Mouse (Mus musculus) neural tube, embryonic 15.5 days (tissue): ENCODE data around the gene Bcap29. TPM values are rescaled to one million over a fixed set of nuclear protein-coding genes. Genes with fewer than 3 reads are reported as not detected.
"Not testable (repeated sequence)": the region's sequence is repeated elsewhere in the genome, so short reads cannot be mapped to it uniquely, and the experiment has no call there.

Source experiments
- ATAC-seq: fragments of 200-750 bp; cut with Nextera tagmentation; 2 replicates; pipeline ENCODE4 v1.8.0; 2017; ENCODE audit warnings: mild to moderate bottlenecking, moderate TSS enrichment, moderate library complexity; ENCODE audit not compliant: low FRiP score
- H3K27ac ChIP-seq: fragments of 300-500 bp; sonication (generic); replicated peaks from 2 replicates; pipeline ENCODE4 v1.5.1; 2015; ENCODE audit warnings: mild to moderate bottlenecking, inconsistent platforms
- H3K27me3 ChIP-seq: fragments of 300-500 bp; sonication (generic); replicated peaks from 2 replicates; pipeline ENCODE4 v1.6.1; 2015; ENCODE audit warnings: inconsistent platforms
- H3K36me3 ChIP-seq: fragments of 300-500 bp; sonication (generic); 2 replicates; pipeline ENCODE4 v1.6.1; 2015; ENCODE audit warnings: inconsistent platforms
- H3K4me1 ChIP-seq: fragments of 300-500 bp; sonication (generic); 2 replicates; pipeline ENCODE4 v1.6.1; 2015; ENCODE audit warnings: inconsistent platforms
- H3K4me2 ChIP-seq: fragments of 300-500 bp; sonication (generic); 2 replicates; pipeline ENCODE4 v1.6.1; 2015; ENCODE audit warnings: inconsistent platforms, mild to moderate bottlenecking, moderate library complexity
- H3K4me3 ChIP-seq: fragments of 300-500 bp; sonication (generic); replicated peaks from 2 replicates; pipeline ENCODE4 v1.5.1; 2015; ENCODE audit warnings: mild to moderate bottlenecking, inconsistent platforms
- H3K9ac ChIP-seq: fragments of 300-500 bp; sonication (generic); replicated peaks from 2 replicates; pipeline ENCODE4 v1.6.1; 2015; ENCODE audit warnings: mild to moderate bottlenecking, inconsistent platforms
- H3K9me3 ChIP-seq: fragments of 300-500 bp; sonication (generic); replicated peaks from 2 replicates; pipeline ENCODE4 v1.6.1; 2016; ENCODE audit warnings: inconsistent platforms
- WGBS: fragments of 180-500 bp; shearing (Covaris S2); methylation state at CpG from one replicate; pipeline ENCODE4 v1.1.7; 2015; ENCODE audit warnings: mixed read lengths; 5-methylcytosine and 5-hydroxymethylcytosine counted together
- polyA plus RNA-seq: library from polyadenylated mRNA; unstranded; fragments of >200 nt; fragmentation: Nextera tagmentation; extraction: Ambion mirVana; gene quantifications from 2 replicates; pipeline ENCODE4 v1.2.1, GENCODE M21; 2015

Gene Bcap29
- polyA plus RNA-seq, 1 experiment from 2014 or later = 31.4 TPM

- ATAC-seq = no peak
- WGBS = 82% methylated on average over 8 of the region's 8 CpGs
- Histone ChIP-seq H3K9me3 (no peaks in the 10 kb centered on the region), H3K4me2 (no peak overlapping the region), H3K4me3 (no peak overlapping the region), H3K9ac (no peak overlapping the region), H3K36me3 (no peaks in the 10 kb centered on the region), H3K27ac (no peak overlapping the region), H3K4me1 (0 out of 2 replicates have a peak, but pooled peaks cover 4% of the 10 kb centered on the region), H3K27me3 (no peaks in the 10 kb centered on the region)
Observed at GRCm38 (mm10) chr12:31578691-31579476, 55.6 kb downstream of the Bcap29 start.

- no peaks in the 10 kb centered on the region for H3K4me1 ChIP-seq
- no peak overlapping the region for H3K9ac ChIP-seq
- H3K9me3 ChIP-seq = no peaks in the 10 kb centered on the region
- H3K4me3 ChIP-seq = no peak overlapping the region
- ATAC-seq = no peak
- no peaks in the 10 kb centered on the region for H3K27me3 ChIP-seq
- no peaks in the 10 kb centered on the region for H3K36me3 ChIP-seq
- H3K27ac ChIP-seq = no peak overlapping the region
- H3K4me2 ChIP-seq = no peak overlapping the region
- 89% methylated on average over 5 of the region's 5 CpGs for WGBS
Observed at GRCm38 (mm10) chr12:31574506-31574905, 60.0 kb downstream of the Bcap29 start.

GRCm38 (mm10) chr12:31569784-31570183, 64.7 kb downstream of the Bcap29 start:
- WGBS = 62% methylated on average over 2 of the region's 2 CpGs
- H3K27ac ChIP-seq = no peak overlapping the region
- no peaks in the 10 kb centered on the region for H3K36me3 ChIP-seq
- H3K4me2 ChIP-seq = no peak overlapping the region
- H3K4me3 ChIP-seq = no peak overlapping the region
- no peak for ATAC-seq
- no peaks in the 10 kb centered on the region for H3K27me3 ChIP-seq
- no peaks in the 10 kb centered on the region for H3K9me3 ChIP-seq
- H3K9ac ChIP-seq = no peak overlapping the region
- H3K4me1 ChIP-seq = no peaks in the 10 kb centered on the region

GRCm38 (mm10) chr12:31568661-31569060, 65.8 kb downstream of the Bcap29 start:
- Histone ChIP-seq H3K36me3 (no peaks in the 10 kb centered on the region), H3K27me3 (no peaks in the 10 kb centered on the region), H3K9ac (no peak overlapping the region), H3K4me1 (no peaks in the 10 kb centered on the region), H3K27ac (no peak overlapping the region), H3K4me2 (no peak overlapping the region), H3K9me3 (no peaks in the 10 kb centered on the region), H3K4me3 (no peak overlapping the region)
- no peak for ATAC-seq

- H3K27me3 ChIP-seq, H3K36me3 ChIP-seq, H3K9me3 ChIP-seq, H3K27ac ChIP-seq, ATAC-seq, H3K9ac ChIP-seq, H3K4me1 ChIP-seq: not testable (repeated sequence)
- 24% methylated on average over 10 of the region's 10 CpGs for WGBS
- peak overlapping the region; percentile 23 for H3K4me3 ChIP-seq
- peak overlapping the region; percentile 48 for H3K4me2 ChIP-seq
Observed at GRCm38 (mm10) chr12:31567535-31567934, 66.9 kb downstream of the Bcap29 start.

GRCm38 (mm10) chr12:31560712-31561111, 73.7 kb downstream of the Bcap29 start:
- WGBS = 79% methylated on average over 5 of the region's 5 CpGs
- Histone ChIP-seq H3K4me2 (no peak overlapping the region), H3K9me3 (no peaks in the 10 kb centered on the region), H3K4me1 (peaks cover 15% of the 10 kb centered on the region), H3K4me3 (no peak overlapping the region), H3K36me3 (no peaks in the 10 kb centered on the region), H3K27ac (no peak overlapping the region), H3K27me3 (peaks cover 48% of the 10 kb centered on the region), H3K9ac (no peak overlapping the region)
- no peak for ATAC-seq

- Histone ChIP-seq H3K4me3 (peak overlapping the region; percentile 59), H3K9me3 (no peaks in the 10 kb centered on the region), H3K9ac (no peak overlapping the region; the same call in 1 of the 2 replicates), H3K36me3 (no peaks in the 10 kb centered on the region), H3K4me2 (peak overlapping the region; percentile 100), H3K27me3 (peaks cover 52% of the 10 kb centered on the region), H3K4me1 (peaks cover 15% of the 10 kb centered on the region), H3K27ac (no peak overlapping the region)
- WGBS = 13% methylated on average over 5 of the region's 5 CpGs
- no peak for ATAC-seq
Observed at GRCm38 (mm10) chr12:31560002-31560401, 74.5 kb downstream of the Bcap29 start.

- ATAC-seq = no peak
- H3K4me3 ChIP-seq = no peak overlapping the region
- peaks cover 8% of the 10 kb centered on the region for H3K4me1 ChIP-seq
- no peak overlapping the region for H3K27ac ChIP-seq
- H3K9me3 ChIP-seq = no peaks in the 10 kb centered on the region
- peaks cover 37% of the 10 kb centered on the region for H3K27me3 ChIP-seq
- WGBS = 76% methylated on average over 1 of the region's 1 CpGs
- no peak overlapping the region for H3K4me2 ChIP-seq
- H3K9ac ChIP-seq = no peak overlapping the region
- no peaks in the 10 kb centered on the region for H3K36me3 ChIP-seq
Observed at GRCm38 (mm10) chr12:31554371-31554770, 80.1 kb downstream of the Bcap29 start.

GRCm38 (mm10) chr12:31551252-31551651, 83.2 kb downstream of the Bcap29 start:
- Histone ChIP-seq H3K9ac (no peak overlapping the region), H3K4me1 (no peaks in the 10 kb centered on the region), H3K27me3 (peaks cover 15% of the 10 kb centered on the region), H3K9me3 (no peaks in the 10 kb centered on the region), H3K4me2 (no peak overlapping the region), H3K27ac (no peak overlapping the region), H3K36me3 (no peaks in the 10 kb centered on the region), H3K4me3 (no peak overlapping the region)
- WGBS = 67% methylated on average over 1 of the region's 1 CpGs
- no peak for ATAC-seq

GRCm38 (mm10) chr12:31546061-31546460, 88.4 kb downstream of the Bcap29 start:
- no peaks in the 10 kb centered on the region for H3K27me3 ChIP-seq
- no peaks in the 10 kb centered on the region for H3K9me3 ChIP-seq
- H3K27ac ChIP-seq = no peak overlapping the region
- no peak overlapping the region for H3K4me2 ChIP-seq
- ATAC-seq = no peak
- 87% methylated on average over 1 of the region's 1 CpGs for WGBS
- H3K9ac ChIP-seq = no peak overlapping the region
- H3K4me3 ChIP-seq = no peak overlapping the region
- H3K36me3 ChIP-seq = no peaks in the 10 kb centered on the region
- H3K4me1 ChIP-seq = no peaks in the 10 kb centered on the region

- Histone ChIP-seq H3K9me3 (no peaks in the 10 kb centered on the region), H3K9ac (no peak overlapping the region), H3K4me1 (no peaks in the 10 kb centered on the region), H3K27me3 (no peaks in the 10 kb centered on the region), H3K36me3 (no peaks in the 10 kb centered on the region), H3K27ac (no peak overlapping the region), H3K4me2 (no peak overlapping the region), H3K4me3 (no peak overlapping the region)
- WGBS = 65% methylated on average over 2 of the region's 2 CpGs
- no peak for ATAC-seq
Observed at GRCm38 (mm10) chr12:31545219-31545618, 89.2 kb downstream of the Bcap29 start.

- Histone ChIP-seq H3K27ac (no peak overlapping the region), H3K36me3 (no peaks in the 10 kb centered on the region), H3K9me3 (no peaks in the 10 kb centered on the region), H3K4me3 (no peak overlapping the region), H3K4me2 (no peak overlapping the region), H3K9ac (no peak overlapping the region), H3K4me1 (no peaks in the 10 kb centered on the region), H3K27me3 (no peaks in the 10 kb centered on the region)
- 79% methylated on average over 5 of the region's 5 CpGs for WGBS
- no peak for ATAC-seq
Observed at GRCm38 (mm10) chr12:31541541-31541940, 92.9 kb downstream of the Bcap29 start.
